Mouse (Mus musculus): ENCODE results near the gene Gm45717. TPM values are rescaled to one million over a fixed set of nuclear protein-coding genes. Genes with fewer than 3 reads are reported as not detected.

Gene Gm45717
- polyA plus RNA-seq, 1 experiment from 2014 or later: not detected

- no peak overlapping the region for H3K27ac ChIP-seq (ENCODE audit: low read length)
- no peaks in the 10 kb centered on the region for H3K9me3 ChIP-seq (replicated peaks; ENCODE audit: control insufficient read depth, low read length)
- H3K4me1 ChIP-seq (ENCODE audit: control insufficient read depth, insufficient read depth, low read length): peaks cover 9% of the 10 kb centered on the region
- no peaks in the 10 kb centered on the region for H3K36me3 ChIP-seq (ENCODE audit: control insufficient read depth, insufficient read depth)
- no peak overlapping the region for H3K9ac ChIP-seq (ENCODE audit: low read length)
- H3K27me3 ChIP-seq (ENCODE audit: control insufficient read depth, insufficient read depth, low read length): peaks cover 63% of the 10 kb centered on the region
- H3K4me3 ChIP-seq (ENCODE audit: low read length): no peak overlapping the region
- 23% methylated on average over 22 of the region's 22 CpGs for WGBS
- peak overlapping the region; percentile 67; the same call in 1 of the 2 replicates for H3K4me2 ChIP-seq (ENCODE audit: low read depth, low read length)
- no peak for ATAC-seq (replicated peaks; ENCODE audit: extremely low read depth, insufficient read depth, low FRiP score)
Measured at GRCm38 (mm10) chr7:140921225-140921975, 34.3 kb downstream of the Gm45717 start.

GRCm38 (mm10) chr7:140920418-140921029 is 35.2 kb downstream of the Gm45717 start, which contains the start of gene Nlrp6:
Gene Nlrp6, plus strand, starts transcription at chr7:140920902.
- Histone ChIP-seq H3K4me1 (ENCODE audit: control insufficient read depth, insufficient read depth, low read length) (peaks cover 9% of the 10 kb centered on the region), H3K27me3 (ENCODE audit: control insufficient read depth, insufficient read depth, low read length) (peaks cover 63% of the 10 kb centered on the region), H3K36me3 (ENCODE audit: control insufficient read depth, insufficient read depth) (no peaks in the 10 kb centered on the region), H3K9ac (ENCODE audit: low read length) (no peak within 1 kb of the TSS), H3K4me2 (ENCODE audit: low read depth, low read length) (no peak within 1 kb of the TSS), H3K4me3 (ENCODE audit: low read length) (no peak within 1 kb of the TSS), H3K9me3 (replicated peaks; ENCODE audit: control insufficient read depth, low read length) (no peaks in the 10 kb centered on the region), H3K27ac (ENCODE audit: low read length) (no peak within 1 kb of the TSS)
- WGBS: 66% methylated on average over 8 of the region's 8 CpGs
- no peak for ATAC-seq (replicated peaks; ENCODE audit: extremely low read depth, insufficient read depth, low FRiP score)

DNA sequence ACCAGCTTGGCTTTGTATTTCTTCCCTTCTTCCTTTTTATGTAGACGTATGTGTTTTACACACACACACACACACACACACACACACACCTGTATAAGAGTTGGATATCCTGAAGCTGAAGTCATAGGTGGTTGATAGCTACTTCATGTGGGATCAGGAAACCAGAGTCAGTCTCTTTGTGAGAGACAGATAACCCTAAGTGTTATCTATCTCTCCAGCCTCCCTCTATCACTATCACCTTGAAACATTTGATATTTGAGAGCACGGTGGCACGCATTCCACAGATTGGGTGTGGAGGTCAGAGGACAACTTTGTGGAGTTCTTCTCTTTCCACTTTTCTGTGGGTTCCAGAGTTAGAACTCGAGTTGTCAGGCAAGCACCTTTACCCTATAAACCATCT is 35.8 kb downstream of the Gm45717 start:
- Histone ChIP-seq H3K9ac (ENCODE audit: low read length) (no peak overlapping the region), H3K27me3 (ENCODE audit: control insufficient read depth, insufficient read depth, low read length) (peaks cover 59% of the 10 kb centered on the region), H3K4me2 (ENCODE audit: low read depth, low read length) (no peak overlapping the region), H3K27ac (ENCODE audit: low read length) (no peak overlapping the region), H3K4me3 (ENCODE audit: low read length) (no peak overlapping the region), H3K9me3 (replicated peaks; ENCODE audit: control insufficient read depth, low read length) (no peaks in the 10 kb centered on the region), H3K36me3 (ENCODE audit: control insufficient read depth, insufficient read depth) (no peaks in the 10 kb centered on the region), H3K4me1 (ENCODE audit: control insufficient read depth, insufficient read depth, low read length) (peaks cover 9% of the 10 kb centered on the region)
- no peak for ATAC-seq (replicated peaks; ENCODE audit: extremely low read depth, insufficient read depth, low FRiP score)
- 35% methylated on average over 4 of the region's 4 CpGs for WGBS

- H3K4me2 ChIP-seq (ENCODE audit: low read depth, low read length): no peak overlapping the region
- no peak overlapping the region for H3K27ac ChIP-seq (ENCODE audit: low read length)
- ATAC-seq (replicated peaks; ENCODE audit: extremely low read depth, insufficient read depth, low FRiP score): no peak
- no peak overlapping the region for H3K9ac ChIP-seq (ENCODE audit: low read length)
- 79% methylated on average over 8 of the region's 8 CpGs for WGBS
- no peaks in the 10 kb centered on the region for H3K9me3 ChIP-seq (replicated peaks; ENCODE audit: control insufficient read depth, low read length)
- 0 out of 2 replicates have a peak, but pooled peaks cover 4% of the 10 kb centered on the region for H3K27me3 ChIP-seq (ENCODE audit: control insufficient read depth, insufficient read depth, low read length)
- no peak overlapping the region for H3K4me3 ChIP-seq (ENCODE audit: low read length)
- H3K36me3 ChIP-seq (ENCODE audit: control insufficient read depth, insufficient read depth): no peaks in the 10 kb centered on the region
- no peaks in the 10 kb centered on the region for H3K4me1 ChIP-seq (ENCODE audit: control insufficient read depth, insufficient read depth, low read length)
Measured at GRCm38 (mm10) chr7:140914031-140914690, 41.6 kb downstream of the Gm45717 start.

DNA sequence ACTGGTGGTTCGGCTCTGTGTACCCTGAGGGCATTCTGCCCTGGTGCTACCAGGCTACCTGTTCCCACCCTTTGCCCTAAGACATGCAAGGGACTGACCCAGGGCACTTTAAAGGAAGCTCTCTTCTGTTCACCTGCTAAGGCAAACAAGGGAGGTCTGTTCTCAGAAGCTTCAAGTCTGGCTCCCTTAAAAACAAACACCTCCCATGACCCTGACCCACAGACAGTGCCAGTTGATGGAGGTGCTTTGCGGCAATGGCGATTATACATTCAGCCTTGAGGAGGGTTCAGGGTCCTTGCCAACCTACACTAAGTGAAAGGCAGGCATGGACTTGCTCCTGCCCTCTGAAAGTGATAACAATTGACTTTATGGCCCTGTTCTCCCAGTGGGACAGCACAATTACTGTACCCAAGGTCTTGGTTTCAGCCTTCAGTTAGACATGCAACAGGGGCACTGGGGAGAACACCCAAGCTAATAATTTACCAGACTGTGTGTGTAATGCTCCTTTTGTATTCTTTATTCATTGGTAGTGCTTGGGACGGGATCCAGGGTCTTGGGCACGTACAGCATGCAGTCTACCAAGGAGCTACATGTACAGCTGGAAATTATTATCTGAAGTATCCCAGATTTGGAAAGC is 42.8 kb downstream of the Gm45717 start:
- 64% methylated on average over 5 of the region's 5 CpGs for WGBS
- Histone ChIP-seq H3K36me3 (ENCODE audit: control insufficient read depth, insufficient read depth) (no peaks in the 10 kb centered on the region), H3K4me3 (ENCODE audit: low read length) (no peak overlapping the region), H3K4me1 (ENCODE audit: control insufficient read depth, insufficient read depth, low read length) (no peaks in the 10 kb centered on the region), H3K4me2 (ENCODE audit: low read depth, low read length) (no peak overlapping the region), H3K27ac (ENCODE audit: low read length) (no peak overlapping the region), H3K9me3 (replicated peaks; ENCODE audit: control insufficient read depth, low read length) (no peaks in the 10 kb centered on the region), H3K27me3 (ENCODE audit: control insufficient read depth, insufficient read depth, low read length) (no peaks in the 10 kb centered on the region), H3K9ac (ENCODE audit: low read length) (no peak overlapping the region)
- ATAC-seq (replicated peaks; ENCODE audit: extremely low read depth, insufficient read depth, low FRiP score): no peak

GRCm38 (mm10) chr7:140912293-140912692 is 43.4 kb downstream of the Gm45717 start:
- Histone ChIP-seq H3K9me3 (replicated peaks; ENCODE audit: control insufficient read depth, low read length) (no peaks in the 10 kb centered on the region), H3K36me3 (ENCODE audit: control insufficient read depth, insufficient read depth) (no peaks in the 10 kb centered on the region), H3K4me2 (ENCODE audit: low read depth, low read length) (no peak overlapping the region), H3K4me3 (ENCODE audit: low read length) (no peak overlapping the region), H3K27me3 (ENCODE audit: control insufficient read depth, insufficient read depth, low read length) (no peaks in the 10 kb centered on the region), H3K9ac (ENCODE audit: low read length) (no peak overlapping the region), H3K4me1 (ENCODE audit: control insufficient read depth, insufficient read depth, low read length) (no peaks in the 10 kb centered on the region), H3K27ac (ENCODE audit: low read length) (no peak overlapping the region)
- 47% methylated on average over 3 of the region's 3 CpGs for WGBS
- no peak for ATAC-seq (replicated peaks; ENCODE audit: extremely low read depth, insufficient read depth, low FRiP score)

GRCm38 (mm10) chr7:140908634-140909107 is 47.1 kb downstream of the Gm45717 start:
- ATAC-seq (replicated peaks; ENCODE audit: extremely low read depth, insufficient read depth, low FRiP score): peak; percentile 87
- H3K9ac ChIP-seq (ENCODE audit: low read length): peak overlapping the region; percentile 68
- peak overlapping the region; percentile 54 for H3K4me3 ChIP-seq (ENCODE audit: low read length)

GRCm38 (mm10) chr7:140908181-140908580 is 47.6 kb downstream of the Gm45717 start:
- H3K27me3 ChIP-seq (ENCODE audit: control insufficient read depth, insufficient read depth, low read length): no peaks in the 10 kb centered on the region
- H3K27ac ChIP-seq (ENCODE audit: low read length): no peak overlapping the region
- ATAC-seq (replicated peaks; ENCODE audit: extremely low read depth, insufficient read depth, low FRiP score): no peak
- no peaks in the 10 kb centered on the region for H3K36me3 ChIP-seq (ENCODE audit: control insufficient read depth, insufficient read depth)
- 45% methylated on average over 7 of the region's 7 CpGs for WGBS
- no peaks in the 10 kb centered on the region for H3K9me3 ChIP-seq (replicated peaks; ENCODE audit: control insufficient read depth, low read length)
- H3K4me1 ChIP-seq (ENCODE audit: control insufficient read depth, insufficient read depth, low read length): no peaks in the 10 kb centered on the region
- no peak overlapping the region for H3K4me3 ChIP-seq (ENCODE audit: low read length)
- H3K9ac ChIP-seq (ENCODE audit: low read length): no peak overlapping the region
- no peak overlapping the region for H3K4me2 ChIP-seq (ENCODE audit: low read depth, low read length)

More at GRCm38 (mm10) chr7:140908634-140909107, 47.1 kb downstream of the Gm45717 start:
- no peaks in the 10 kb centered on the region for H3K9me3 ChIP-seq (replicated peaks; ENCODE audit: control insufficient read depth, low read length)
- no peaks in the 10 kb centered on the region for H3K27me3 ChIP-seq (ENCODE audit: control insufficient read depth, insufficient read depth, low read length)
- H3K4me1 ChIP-seq (ENCODE audit: control insufficient read depth, insufficient read depth, low read length): no peaks in the 10 kb centered on the region
- H3K4me2 ChIP-seq (ENCODE audit: low read depth, low read length): peak overlapping the region; percentile 83
- no peaks in the 10 kb centered on the region for H3K36me3 ChIP-seq (ENCODE audit: control insufficient read depth, insufficient read depth)
- WGBS: 2% methylated on average over 19 of the region's 19 CpGs
- H3K27ac ChIP-seq (ENCODE audit: low read length): no peak overlapping the region

Data from heart, embryonic 16.5 days (tissue).